Mouse (Mus musculus): ENCODE measurements around the gene Ap3d1.

Gene Ap3d1

GRCm38 (mm10) chr10:80665981-80666733 lies 75.9 kb downstream of the Ap3d1 start:
- DNase-seq (ENCODE audit: low spot score in 2 of 2), result no peak

- no peak for DNase-seq (ENCODE audit: low spot score in 2 of 2)
Observed at GRCm38 (mm10) chr10:80665459-80665858, 76.6 kb downstream of the Ap3d1 start.

GRCm38 (mm10) chr10:80665016-80665380 lies 77.1 kb downstream of the Ap3d1 start:
- DNase-seq (ENCODE audit: low spot score in 2 of 2), result no peak

GRCm38 (mm10) chr10:80664197-80665015 lies 77.7 kb downstream of the Ap3d1 start:
- DNase-seq (ENCODE audit: low spot score in 2 of 2), result peak in 1 of 2 experiments; percentile 39

DNA sequence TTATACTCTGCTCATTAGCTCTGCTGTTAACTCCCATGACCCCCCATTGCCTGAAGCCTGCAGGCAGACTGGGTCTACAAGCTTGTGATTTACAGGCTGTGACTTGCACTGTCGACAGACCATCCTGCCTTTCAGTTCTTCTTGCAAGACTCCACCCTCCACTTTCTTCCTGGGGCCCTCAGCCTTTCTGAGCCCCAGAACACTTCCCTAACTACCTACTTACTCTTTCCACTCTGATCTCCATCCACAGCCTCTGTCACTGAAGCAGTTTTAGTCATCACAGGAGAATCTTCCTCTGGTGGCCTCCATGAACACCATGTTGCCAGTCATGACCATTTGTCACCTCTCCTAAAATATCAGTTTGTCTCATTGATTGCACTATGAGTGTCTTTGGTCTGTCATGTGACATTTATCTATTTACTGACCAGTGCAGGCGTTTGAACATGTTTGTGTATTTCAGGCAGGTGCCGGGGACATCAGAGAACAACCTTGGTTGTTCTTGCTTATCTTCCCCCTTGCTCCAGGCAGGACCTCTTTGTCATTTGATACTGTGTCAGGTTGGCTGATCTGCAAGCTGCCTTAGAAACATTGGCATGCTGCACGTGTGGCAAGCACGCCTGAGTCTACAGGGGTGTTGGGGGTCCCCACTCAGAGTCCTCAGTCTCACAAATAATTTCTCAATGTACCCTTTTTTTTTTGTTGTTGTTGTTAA lies 78.4 kb downstream of the Ap3d1 start:
- DNase-seq (ENCODE audit: low spot score in 2 of 2), result no peak

GRCm38 (mm10) chr10:80661149-80661548 lies 80.9 kb downstream of the Ap3d1 start:
- DNase-seq (ENCODE audit: low spot score in 2 of 2), result no peak

DNA sequence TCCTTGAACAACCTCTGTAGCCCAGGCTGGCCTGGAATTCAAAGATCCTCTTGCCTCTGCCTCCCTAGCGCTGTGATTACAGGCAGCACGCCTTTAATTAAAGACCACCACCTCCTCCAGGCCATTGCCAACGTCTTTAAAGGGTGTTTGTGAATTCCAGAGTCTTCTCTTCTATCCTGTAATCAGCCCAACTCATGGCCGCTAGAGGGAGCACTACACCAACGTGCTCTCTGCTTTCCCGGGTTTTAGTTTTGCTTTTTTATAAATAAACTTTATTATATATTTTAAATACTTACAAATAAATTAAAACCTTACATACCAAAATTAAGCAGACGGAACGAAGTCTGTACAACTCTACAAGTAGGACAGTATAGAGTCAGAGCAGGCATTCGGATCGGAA lies 82.9 kb downstream of the Ap3d1 start:
- DNase-seq (ENCODE audit: low spot score in 2 of 2), result peak; percentile 70 to 81

DNA sequence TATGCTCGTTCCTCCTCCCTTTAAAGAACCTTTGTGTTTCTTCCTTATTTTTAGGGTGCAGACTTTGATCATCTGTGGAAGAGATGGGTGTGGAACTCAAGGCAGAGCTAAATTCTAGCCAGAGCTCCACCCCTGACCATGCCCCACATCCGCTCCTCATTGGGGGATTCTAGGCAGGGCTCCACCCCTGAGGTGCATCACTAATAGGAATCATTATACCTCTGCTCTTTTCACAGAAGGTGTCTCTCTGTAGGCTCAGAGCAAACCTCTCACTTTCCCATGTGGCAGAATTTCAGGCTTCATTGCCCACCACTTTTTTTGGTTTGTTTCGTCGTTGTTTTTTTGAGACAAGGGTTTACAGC lies 83.2 kb downstream of the Ap3d1 start:
- DNase-seq (ENCODE audit: low spot score in 2 of 2), result no peak

DNA sequence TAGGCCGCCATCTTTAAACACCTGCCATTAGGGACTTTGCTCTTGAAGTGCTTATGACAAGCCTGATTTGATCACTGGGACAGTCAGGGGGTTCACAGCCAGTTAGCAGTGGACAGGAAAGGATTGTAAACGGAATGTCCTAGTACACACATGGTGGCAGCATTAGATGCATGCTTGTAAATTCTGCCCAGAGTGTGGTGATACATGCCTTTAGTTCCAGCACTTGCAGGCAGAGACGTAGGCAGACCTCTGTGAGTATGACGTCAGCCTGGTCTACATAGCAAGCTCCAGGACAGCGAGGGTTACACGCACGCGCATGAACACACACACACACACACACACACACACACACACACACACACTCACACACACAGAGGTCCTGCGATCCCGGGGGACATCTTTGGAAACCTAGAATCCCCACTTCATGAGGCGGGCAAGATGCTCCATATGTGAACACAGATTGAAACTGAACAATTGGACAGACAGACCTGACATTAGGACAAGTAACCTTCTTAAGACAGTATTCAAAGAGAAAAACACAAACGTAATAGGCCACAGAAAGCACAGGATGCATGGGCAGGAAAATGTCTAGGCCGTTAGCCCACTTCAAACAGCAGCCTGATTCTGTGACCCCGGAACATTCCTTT lies 83.7 kb downstream of the Ap3d1 start:
- no peak for DNase-seq (ENCODE audit: low spot score in 2 of 2)
